Mouse (Mus musculus): ENCODE measurements at regions not wholly inside any gene's neighbourhood (a gene's known extent, or its start where the extent isn't known, plus 50 kb on each side); places are given as distances from the start of the nearest gene placed in this dataset.

DNA sequence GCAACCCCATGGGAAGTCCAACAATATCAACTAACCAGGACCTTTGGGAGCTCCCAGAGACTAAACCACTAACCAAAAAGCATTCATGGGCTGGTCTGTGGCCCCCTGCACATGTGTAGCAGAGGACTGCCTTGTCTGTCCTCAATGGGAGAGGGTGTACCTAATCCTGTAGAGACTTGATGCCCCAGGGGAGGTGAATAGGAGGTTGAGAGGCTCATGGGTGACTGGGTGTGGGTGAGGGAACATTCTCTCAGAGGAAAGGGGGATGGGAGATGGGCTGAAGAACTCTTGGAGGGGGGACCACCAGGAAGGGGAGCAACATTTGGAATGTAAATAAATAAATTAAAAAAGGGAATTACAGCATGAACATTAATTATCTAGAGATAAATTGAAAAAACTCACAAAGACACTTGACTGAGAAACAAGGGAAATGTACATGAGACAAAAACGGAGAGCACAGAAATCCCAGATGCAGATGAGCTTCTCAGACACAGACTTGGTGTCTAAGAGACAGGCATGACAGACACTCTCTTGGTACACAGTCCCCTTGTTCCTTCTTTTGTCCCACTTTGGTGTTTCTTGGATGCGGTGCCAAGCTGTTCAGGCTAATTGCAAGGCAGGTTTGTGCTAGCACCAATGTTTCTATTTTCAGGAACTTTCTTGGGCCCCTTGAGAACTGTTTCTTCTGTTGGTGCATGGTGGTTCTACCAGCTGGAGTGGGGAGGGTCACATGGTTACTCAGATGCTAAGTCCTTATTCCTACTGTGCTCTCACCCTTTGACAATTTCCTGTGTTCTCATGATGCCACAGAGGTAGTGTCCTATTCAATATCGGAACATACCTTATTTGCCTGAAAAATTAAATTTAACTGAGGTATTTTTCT, 85.0 kb upstream of the Pfn2 start:
- POLR2A ChIA-PET: interaction anchor here (0.6 kb wide), 1 partner anchor 235 kb away, joined by 4 read pairs; no protein-coding TSS in a partner anchor
- DNase-seq (ENCODE audit: low read depth, low spot score) (no peak), ATAC-seq (no peak)
- in situ Hi-C loops (cut with MboI; ENCODE audit: low pct_unique_long_range_greater_than_20kb): no loop called here
- H3K27me3 ChIP-seq: no peaks in the 10 kb centered on the region
- CTCF ChIA-PET: interaction anchor here (1.1 to 1.5 kb wide), 2 partner anchors 12 kb away, joined by 3 to 5 read pairs; no protein-coding TSS in a partner anchor
- no peak for TF ChIP-seq CTCF (IDR thresholded peaks at IDR 0.05)

DNA sequence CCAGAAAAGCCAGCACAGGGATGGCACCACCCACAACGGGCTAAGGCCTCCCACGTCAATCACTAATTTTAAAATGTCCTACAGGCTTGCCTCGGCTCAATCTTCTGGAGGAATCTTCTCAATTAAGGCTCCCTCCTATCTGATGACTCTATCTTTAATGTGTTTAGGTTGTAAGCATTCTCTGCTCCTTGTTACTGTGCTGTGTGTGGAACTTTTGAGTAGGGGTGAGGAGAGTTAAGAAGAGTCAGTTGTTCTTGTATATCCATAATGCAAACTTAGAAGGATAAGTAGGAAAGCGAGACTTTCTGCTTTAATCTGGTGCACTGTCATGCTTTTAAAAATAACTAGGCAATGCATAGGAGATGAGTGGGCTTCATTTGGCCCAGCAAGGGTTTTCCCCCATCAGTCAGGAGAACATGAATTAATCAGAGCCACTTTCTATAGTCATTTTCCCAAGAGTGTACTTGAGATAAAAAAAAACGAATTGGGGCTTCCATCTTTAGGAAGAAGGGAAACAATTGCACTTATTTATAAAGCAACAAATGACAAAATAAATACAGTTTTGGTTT, 87.2 kb upstream of the Pfn2 start:
- ChIA-PET CTCF (no interaction called here), POLR2A (no interaction called here)
- in situ Hi-C loops (cut with MboI; ENCODE audit: low pct_unique_long_range_greater_than_20kb): no loop called here
- no peaks in the 10 kb centered on the region for H3K27me3 ChIP-seq
- DNase-seq (ENCODE audit: low read depth, low spot score) (no peak), ATAC-seq (no peak)
- no peak for TF ChIP-seq CTCF (IDR thresholded peaks at IDR 0.05)

DNA sequence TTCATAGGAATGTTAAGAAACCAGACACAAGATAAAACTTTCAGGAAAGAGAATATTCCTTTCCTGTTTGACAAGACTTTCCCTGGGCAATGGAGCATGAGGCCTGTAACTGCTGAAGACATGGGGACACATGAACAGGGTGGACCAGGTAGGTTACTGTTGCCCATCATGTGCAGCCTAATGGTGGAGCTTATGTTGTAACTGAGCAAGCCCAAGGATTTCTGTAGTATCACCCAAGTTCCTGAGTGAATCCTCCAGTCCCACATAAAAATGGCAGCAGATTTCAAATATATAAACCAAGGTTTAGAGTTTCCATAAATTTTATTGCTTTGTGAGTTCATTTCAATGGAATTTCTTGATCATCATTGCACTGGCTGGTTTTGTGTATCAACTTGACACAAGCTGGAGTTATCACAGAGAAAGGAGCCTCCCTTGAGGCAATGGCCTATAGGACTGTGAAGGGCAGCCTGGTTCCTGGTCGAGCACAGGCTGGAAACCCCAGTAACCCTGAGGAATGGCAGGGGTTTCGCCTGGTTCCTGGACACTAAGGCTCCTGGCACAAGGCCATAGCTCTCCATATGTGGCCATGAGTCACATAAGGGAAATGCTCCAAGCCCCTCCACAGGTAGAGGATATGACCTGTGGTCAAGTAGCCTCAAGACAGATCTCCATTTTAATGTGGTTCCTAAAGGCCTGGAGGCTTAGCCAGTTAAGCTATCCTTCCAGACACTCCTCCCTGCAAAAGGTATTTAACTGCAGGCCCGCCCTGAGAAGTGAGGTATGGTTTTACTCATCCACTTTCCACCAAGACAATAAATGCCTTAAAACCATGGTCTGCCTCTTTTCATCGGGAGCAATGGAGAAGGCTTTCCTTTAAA, 92.9 kb upstream of the Pfn2 start:
- ATAC-seq: peak; percentile 72
- in situ Hi-C loops (cut with MboI; ENCODE audit: low pct_unique_long_range_greater_than_20kb): no loop called here
- POLR2A ChIA-PET: interaction anchor here (0.7 to 1.6 kb wide), 2 partner anchors 169 to 179 kb away, joined by 3 read pairs; no protein-coding TSS in a partner anchor

GRCm38 (mm10) chr3:57944698-57945097, 96.8 kb upstream of the Pfn2 start:
- CTCF ChIA-PET: interaction anchor here (1.0 to 1.5 kb wide), 3 partner anchors 12 to 278 kb away, joined by 3 to 8 read pairs (median 3); no protein-coding TSS in a partner anchor
- POLR2A ChIA-PET: interaction anchor here (0.6 kb wide), 1 partner anchor 195 kb away, joined by 3 read pairs; no protein-coding TSS in a partner anchor
- no peak for DNase-seq (ENCODE audit: low read depth, low spot score)
- H3K27me3 ChIP-seq: no peaks in the 10 kb centered on the region
- no peak for TF ChIP-seq CTCF (IDR thresholded peaks at IDR 0.05)
- in situ Hi-C loops (cut with MboI; ENCODE audit: low pct_unique_long_range_greater_than_20kb): no loop called here
- ATAC-seq: no peak

More for the DNA sequence above, 92.9 kb upstream of the Pfn2 start:
- TF ChIP-seq CTCF (IDR thresholded peaks at IDR 0.05): no peak
- H3K27me3 ChIP-seq: no peaks in the 10 kb centered on the region
- CTCF ChIA-PET: interaction anchor here (0.8 to 2.5 kb wide), 10 partner anchors 11 to 86 kb away, joined by 3 to 9 read pairs (median 4); no protein-coding TSS in a partner anchor
- peak; percentile 79 for DNase-seq (ENCODE audit: low read depth, low spot score)

DNA sequence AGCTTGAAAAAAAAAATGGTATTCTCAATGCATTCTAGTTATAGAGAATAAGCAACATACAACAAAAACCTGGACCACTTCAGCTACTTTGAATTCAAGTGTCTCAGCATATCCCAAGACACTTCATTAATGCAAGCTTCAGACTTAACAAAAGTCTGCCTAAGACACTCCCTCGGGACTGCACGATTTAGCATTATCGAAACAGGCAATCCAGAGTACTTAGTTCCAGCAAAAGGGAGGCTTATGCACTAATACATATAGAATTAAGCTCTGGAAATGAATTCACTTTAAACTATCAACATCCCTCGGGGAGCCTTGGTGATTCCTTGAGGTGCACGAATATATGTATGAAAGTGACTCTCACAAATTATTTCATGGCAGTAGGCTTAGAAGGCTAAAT, 97.9 kb upstream of the Pfn2 start:
- no peak for DNase-seq (ENCODE audit: low read depth, low spot score)
- in situ Hi-C loops (cut with MboI; ENCODE audit: low pct_unique_long_range_greater_than_20kb): no loop called here
- no peaks in the 10 kb centered on the region for H3K27me3 ChIP-seq
- POLR2A ChIA-PET: no interaction called here
- no peak for TF ChIP-seq CTCF (IDR thresholded peaks at IDR 0.05)
- no peak for ATAC-seq
- CTCF ChIA-PET: interaction anchor here (1.0 to 1.5 kb wide), 2 partner anchors 13 to 17 kb away, joined by 3 to 8 read pairs; no protein-coding TSS in a partner anchor

DNA sequence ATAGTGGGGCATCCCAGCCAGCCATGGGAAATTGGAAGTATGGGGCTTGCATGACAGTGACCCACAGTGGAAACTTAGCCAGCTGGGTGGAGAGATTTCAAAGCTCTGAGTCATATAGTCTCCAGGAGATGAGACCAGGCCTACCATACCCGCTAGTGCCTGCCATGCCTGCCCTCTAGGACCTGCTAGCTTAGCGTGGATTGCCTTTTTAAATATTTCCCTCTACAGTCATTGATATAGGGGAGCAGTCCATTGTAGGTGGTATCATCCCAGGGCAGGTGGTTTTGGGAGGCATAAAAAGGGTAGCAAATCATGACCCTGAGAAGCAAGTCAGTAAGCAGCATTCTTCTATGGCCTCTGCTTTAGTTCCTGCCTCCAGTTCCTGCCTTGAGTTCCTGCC, 99.5 kb upstream of the Pfn2 start:
- ATAC-seq (no peak), DNase-seq (ENCODE audit: low read depth, low spot score) (no peak)
- in situ Hi-C loops (cut with MboI; ENCODE audit: low pct_unique_long_range_greater_than_20kb): no loop called here
- ChIA-PET CTCF (interaction anchor here (0.9 to 1.7 kb wide), 3 partner anchors 10 to 21 kb away, joined by 3 to 4 read pairs (median 3); no protein-coding TSS in a partner anchor), POLR2A (no interaction called here)
- H3K27me3 ChIP-seq: no peaks in the 10 kb centered on the region
- no peak for TF ChIP-seq CTCF (IDR thresholded peaks at IDR 0.05)

- CTCF ChIA-PET: interaction anchor here (1.2 to 1.4 kb wide), 3 partner anchors 9 to 188 kb away, joined by 3 to 5 read pairs (median 3); no protein-coding TSS in a partner anchor
- ATAC-seq: no peak
- in situ Hi-C loops (cut with MboI; ENCODE audit: low pct_unique_long_range_greater_than_20kb): no loop called here
- H3K27me3 ChIP-seq: no peaks in the 10 kb centered on the region
- POLR2A ChIA-PET: no interaction called here
- no peak for TF ChIP-seq CTCF (IDR thresholded peaks at IDR 0.05)
- no peak for DNase-seq (ENCODE audit: low read depth, low spot score)
Measured at GRCm38 (mm10) chr3:57948720-57949119, 100.8 kb upstream of the Pfn2 start.

DNA sequence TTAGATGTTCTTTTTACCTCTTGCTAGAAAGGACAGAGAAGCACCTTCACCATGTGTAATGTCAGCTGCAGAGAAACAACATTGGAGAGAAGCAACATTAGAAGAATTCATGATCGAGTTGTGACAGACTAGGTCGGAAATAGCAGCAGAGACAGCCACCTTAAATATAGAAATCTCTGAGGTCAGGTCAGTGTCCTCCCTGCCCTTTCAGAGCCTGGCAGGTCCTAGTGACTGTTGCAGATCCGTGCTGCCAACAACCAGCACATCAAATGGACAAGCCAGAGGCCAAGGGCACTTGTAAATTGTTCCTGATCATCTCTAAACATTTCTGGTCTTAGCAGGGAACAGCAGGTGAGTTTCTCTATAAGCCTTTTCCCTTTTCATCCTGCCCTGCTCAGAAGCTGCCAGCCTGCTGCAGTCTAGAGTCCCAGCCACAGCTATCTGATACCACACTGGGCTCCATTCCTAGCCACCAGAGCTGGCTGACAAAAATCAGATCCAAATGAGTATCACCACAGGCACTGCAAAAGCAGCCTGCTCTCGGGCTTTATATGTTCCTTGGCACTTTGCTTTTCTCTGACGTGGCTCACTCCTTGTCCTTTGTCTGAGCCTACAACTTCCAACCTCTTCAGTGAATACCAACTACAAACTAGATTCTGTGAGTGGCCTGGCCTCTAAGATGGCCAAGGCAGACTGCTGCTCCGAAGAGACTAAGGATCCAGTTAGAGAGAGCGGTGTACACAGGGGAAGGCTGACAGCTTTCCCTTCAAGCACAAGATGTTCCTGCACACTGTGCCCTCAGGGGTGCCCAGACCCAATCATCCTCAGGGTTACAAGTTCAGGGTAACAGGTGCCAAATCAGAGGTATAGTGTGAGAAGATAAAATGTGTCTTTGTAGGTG, 102.8 kb upstream of the Pfn2 start:
- no peak for DNase-seq (ENCODE audit: low read depth, low spot score)
- ChIA-PET POLR2A (interaction anchor here (0.6 kb wide), 2 partner anchors 35 to 682 kb away, joined by 3 to 4 read pairs; no protein-coding TSS in a partner anchor), CTCF (interaction anchor here (1.1 to 3.0 kb wide), 3 partner anchors 10 to 29 kb away, joined by 3 to 9 read pairs (median 3); no protein-coding TSS in a partner anchor)
- in situ Hi-C loops (cut with MboI; ENCODE audit: low pct_unique_long_range_greater_than_20kb): no loop called here
- no peaks in the 10 kb centered on the region for H3K27me3 ChIP-seq
- ATAC-seq: no peak
- no peak for TF ChIP-seq CTCF (IDR thresholded peaks at IDR 0.05)

- ATAC-seq (no peak), DNase-seq (ENCODE audit: low read depth, low spot score) (no peak)
- H3K27me3 ChIP-seq: no peaks in the 10 kb centered on the region
- ChIA-PET CTCF (interaction anchor here (1.4 to 3.0 kb wide), 3 partner anchors 11 to 30 kb away, joined by 3 to 9 read pairs (median 5); no protein-coding TSS in a partner anchor), POLR2A (interaction anchor here (0.6 kb wide), 2 partner anchors 35 to 681 kb away, joined by 3 to 4 read pairs; no protein-coding TSS in a partner anchor)
- in situ Hi-C loops (cut with MboI; ENCODE audit: low pct_unique_long_range_greater_than_20kb): no loop called here
- TF ChIP-seq CTCF (IDR thresholded peaks at IDR 0.05): no peak
Measured at GRCm38 (mm10) chr3:57951438-57951837, 103.6 kb upstream of the Pfn2 start.
